Mouse (Mus musculus): ENCODE data around the gene Sgpl1. TPM values are rescaled to one million over a fixed set of nuclear protein-coding genes. Genes with fewer than 3 reads are reported as not detected.

Sgpl1 gene
- polyA plus RNA-seq, 1 experiment from 2014 or later: 110 TPM

DNA sequence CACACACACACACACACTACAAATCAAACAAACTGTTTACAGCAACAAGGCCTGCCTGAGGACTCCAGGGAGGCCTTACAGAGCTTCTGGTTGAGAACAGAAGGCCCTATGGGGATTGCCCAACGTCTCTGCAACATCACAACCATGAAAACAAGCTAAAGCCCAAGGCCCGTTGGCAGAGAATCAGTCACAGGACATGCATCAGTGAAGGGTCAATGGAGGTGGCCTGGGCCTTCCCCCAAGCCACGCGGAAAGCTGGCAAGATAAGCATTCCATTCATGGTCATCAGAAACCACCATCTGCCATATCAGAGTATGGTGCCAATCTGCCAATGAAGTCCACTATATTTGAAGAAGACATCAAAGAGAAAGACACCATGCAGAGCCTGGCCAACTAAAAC lies 13.2 kb upstream of the Sgpl1 start:
- Histone ChIP-seq H3K4me3 (ENCODE audit: low read length) (no peak overlapping the region), H3K27ac (ENCODE audit: low read length) (no peak overlapping the region), H3K9ac (ENCODE audit: low read depth, low read length) (no peak overlapping the region), H3K36me3 (ENCODE audit: control insufficient read depth, insufficient read depth, low read length) (no peaks in the 10 kb centered on the region), H3K4me1 (ENCODE audit: control insufficient read depth, insufficient read depth, low read length) (no peaks in the 10 kb centered on the region), H3K9me3 (ENCODE audit: control insufficient read depth, low read length) (no peaks in the 10 kb centered on the region), H3K27me3 (replicated peaks; ENCODE audit: control insufficient read depth, insufficient read depth, low read length) (no peaks in the 10 kb centered on the region), H3K4me2 (ENCODE audit: low read depth, low read length) (no peak overlapping the region)
- ATAC-seq: no peak
- 85% methylated on average over 4 of the region's 4 CpGs for WGBS

DNA sequence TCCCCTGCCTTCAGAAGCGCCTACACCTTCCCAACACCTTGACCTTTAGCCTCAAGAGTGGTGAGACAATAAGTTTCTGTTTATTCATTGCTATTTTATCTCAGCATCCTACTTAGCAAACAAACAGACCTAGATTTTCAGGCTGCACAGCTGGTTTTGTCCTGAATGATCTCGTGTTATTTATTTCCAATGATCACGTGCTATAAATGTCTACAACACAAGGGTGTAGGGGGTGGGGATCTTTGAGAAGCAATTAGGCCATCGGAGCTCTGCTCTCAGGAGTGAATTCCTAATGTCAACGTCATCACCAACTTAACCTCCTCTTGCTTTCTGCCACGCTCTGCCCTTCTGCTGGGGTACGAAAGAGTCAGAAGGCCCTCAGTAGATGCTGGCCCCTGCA lies 12.6 kb upstream of the Sgpl1 start:
- ATAC-seq: no peak
- Histone ChIP-seq H3K9me3 (ENCODE audit: control insufficient read depth, low read length) (no peaks in the 10 kb centered on the region), H3K27me3 (replicated peaks; ENCODE audit: control insufficient read depth, insufficient read depth, low read length) (no peaks in the 10 kb centered on the region), H3K4me2 (ENCODE audit: low read depth, low read length) (no peak overlapping the region), H3K9ac (ENCODE audit: low read depth, low read length) (no peak overlapping the region), H3K4me3 (ENCODE audit: low read length) (no peak overlapping the region), H3K36me3 (ENCODE audit: control insufficient read depth, insufficient read depth, low read length) (no peaks in the 10 kb centered on the region), H3K4me1 (ENCODE audit: control insufficient read depth, insufficient read depth, low read length) (no peaks in the 10 kb centered on the region), H3K27ac (ENCODE audit: low read length) (no peak overlapping the region)
- WGBS: 60% methylated on average over 7 of the region's 7 CpGs

DNA sequence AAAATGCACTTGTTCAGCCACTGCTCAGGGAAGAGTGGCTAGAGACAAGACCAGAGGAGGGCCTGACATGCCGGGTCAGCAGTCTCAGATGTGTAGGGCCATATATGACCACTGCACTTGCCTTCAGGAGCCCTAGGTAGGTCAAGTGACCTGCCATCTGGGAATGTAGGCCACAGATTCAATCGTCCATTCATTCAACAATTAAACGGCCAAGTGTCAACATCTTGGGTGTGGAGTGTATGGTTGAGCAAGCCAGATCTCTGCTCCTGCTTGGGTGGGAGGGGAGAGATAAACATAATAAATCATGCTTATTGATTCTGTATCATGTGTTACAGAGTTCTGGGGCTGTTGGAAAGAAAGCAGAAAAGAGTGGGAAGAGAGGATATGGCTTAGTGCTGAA lies 11.1 kb upstream of the Sgpl1 start:
- H3K36me3 ChIP-seq (ENCODE audit: control insufficient read depth, insufficient read depth, low read length): no peaks in the 10 kb centered on the region
- H3K27ac ChIP-seq (ENCODE audit: low read length): no peak overlapping the region
- no peak overlapping the region for H3K4me2 ChIP-seq (ENCODE audit: low read depth, low read length)
- no peaks in the 10 kb centered on the region for H3K9me3 ChIP-seq (ENCODE audit: control insufficient read depth, low read length)
- no peaks in the 10 kb centered on the region for H3K27me3 ChIP-seq (replicated peaks; ENCODE audit: control insufficient read depth, insufficient read depth, low read length)
- ATAC-seq: no peak
- H3K9ac ChIP-seq (ENCODE audit: low read depth, low read length): no peak overlapping the region
- 56% methylated on average over 3 of the region's 3 CpGs for WGBS
- no peak overlapping the region for H3K4me3 ChIP-seq (ENCODE audit: low read length)
- no peaks in the 10 kb centered on the region for H3K4me1 ChIP-seq (ENCODE audit: control insufficient read depth, insufficient read depth, low read length)

DNA sequence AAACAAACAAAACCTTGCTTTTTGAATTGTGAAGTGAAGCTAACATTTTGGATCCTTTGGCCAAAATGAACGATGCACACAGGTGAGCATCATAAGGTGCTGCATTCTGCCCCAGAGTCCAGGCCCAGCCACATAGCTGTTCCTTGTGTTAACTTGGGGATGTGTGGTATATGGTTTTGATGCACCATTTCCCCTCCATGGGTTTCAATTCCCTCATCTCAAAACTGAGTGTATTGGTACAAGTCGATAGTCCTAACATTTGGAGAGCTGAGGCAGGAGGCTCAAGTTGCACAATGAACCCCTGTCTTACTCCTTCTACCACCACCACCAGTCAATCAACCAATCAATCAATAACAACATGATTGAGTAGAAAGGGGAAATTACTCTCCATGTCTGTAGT lies 8.9 kb upstream of the Sgpl1 start:
- Histone ChIP-seq H3K9ac (ENCODE audit: low read depth, low read length) (no peak overlapping the region), H3K9me3 (ENCODE audit: control insufficient read depth, low read length) (no peaks in the 10 kb centered on the region), H3K4me2 (ENCODE audit: low read depth, low read length) (no peak overlapping the region), H3K4me1 (ENCODE audit: control insufficient read depth, insufficient read depth, low read length) (no peaks in the 10 kb centered on the region), H3K4me3 (ENCODE audit: low read length) (no peak overlapping the region), H3K27ac (ENCODE audit: low read length) (no peak overlapping the region), H3K36me3 (ENCODE audit: control insufficient read depth, insufficient read depth, low read length) (no peaks in the 10 kb centered on the region), H3K27me3 (replicated peaks; ENCODE audit: control insufficient read depth, insufficient read depth, low read length) (no peaks in the 10 kb centered on the region)
- no peak for ATAC-seq
- 87% methylated on average over 2 of the region's 2 CpGs for WGBS

DNA sequence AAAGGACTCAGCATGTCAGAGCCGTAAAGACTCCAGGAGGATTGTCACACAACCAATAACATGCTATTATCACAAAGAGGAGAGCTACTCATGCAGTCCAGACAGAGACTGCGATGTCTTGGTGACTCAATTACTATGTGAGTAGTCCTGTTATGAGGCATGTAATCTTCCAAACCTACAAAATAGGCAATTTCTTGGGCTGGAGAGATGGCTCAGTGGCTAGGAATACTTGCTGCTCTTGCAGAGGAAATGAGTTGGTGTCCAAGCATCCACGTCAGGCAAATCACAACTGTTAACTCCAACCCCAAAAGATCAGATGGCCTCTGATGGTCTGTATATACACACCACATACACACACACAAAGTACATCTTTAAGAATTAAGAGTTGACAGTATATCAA lies 8.1 kb upstream of the Sgpl1 start:
- no peaks in the 10 kb centered on the region for H3K36me3 ChIP-seq (ENCODE audit: control insufficient read depth, insufficient read depth, low read length)
- no peaks in the 10 kb centered on the region for H3K9me3 ChIP-seq (ENCODE audit: control insufficient read depth, low read length)
- no peak overlapping the region for H3K4me2 ChIP-seq (ENCODE audit: low read depth, low read length)
- no peaks in the 10 kb centered on the region for H3K27me3 ChIP-seq (replicated peaks; ENCODE audit: control insufficient read depth, insufficient read depth, low read length)
- ATAC-seq: no peak
- 73% methylated on average over 3 of the region's 3 CpGs for WGBS
- no peak overlapping the region for H3K4me3 ChIP-seq (ENCODE audit: low read length)
- no peak overlapping the region for H3K27ac ChIP-seq (ENCODE audit: low read length)
- no peaks in the 10 kb centered on the region for H3K4me1 ChIP-seq (ENCODE audit: control insufficient read depth, insufficient read depth, low read length)
- H3K9ac ChIP-seq (ENCODE audit: low read depth, low read length): no peak overlapping the region

DNA sequence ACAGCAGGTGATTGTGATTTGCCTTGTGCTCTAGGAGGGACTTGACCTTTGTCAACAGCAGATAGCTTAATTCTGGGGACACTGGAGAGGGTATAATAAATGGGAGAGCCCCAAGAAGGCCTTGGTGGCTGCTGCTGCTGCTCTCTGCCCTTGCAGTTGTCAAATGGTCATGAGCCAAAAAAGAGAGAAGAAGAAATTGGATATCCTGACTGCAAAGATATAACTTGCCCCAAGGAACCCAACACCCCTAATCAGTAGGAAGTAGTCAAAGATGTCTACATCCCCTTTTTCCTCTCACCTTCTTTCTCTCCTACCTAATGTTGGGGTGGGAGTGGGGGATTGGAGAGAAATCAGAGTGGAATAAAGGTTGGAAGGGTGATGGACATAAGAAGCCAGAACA lies 4.6 kb upstream of the Sgpl1 start:
- H3K4me1 ChIP-seq (ENCODE audit: control insufficient read depth, insufficient read depth, low read length): no peaks in the 10 kb centered on the region; the same call in 1 of the 2 replicates
- no peaks in the 10 kb centered on the region for H3K9me3 ChIP-seq (ENCODE audit: control insufficient read depth, low read length)
- H3K4me3 ChIP-seq (ENCODE audit: low read length): no peak overlapping the region
- ATAC-seq: no peak
- H3K4me2 ChIP-seq (ENCODE audit: low read depth, low read length): no peak overlapping the region
- no peaks in the 10 kb centered on the region for H3K36me3 ChIP-seq (ENCODE audit: control insufficient read depth, insufficient read depth, low read length)
- H3K27ac ChIP-seq (ENCODE audit: low read length): no peak overlapping the region
- H3K27me3 ChIP-seq (replicated peaks; ENCODE audit: control insufficient read depth, insufficient read depth, low read length): no peaks in the 10 kb centered on the region
- H3K9ac ChIP-seq (ENCODE audit: low read depth, low read length): no peak overlapping the region

DNA sequence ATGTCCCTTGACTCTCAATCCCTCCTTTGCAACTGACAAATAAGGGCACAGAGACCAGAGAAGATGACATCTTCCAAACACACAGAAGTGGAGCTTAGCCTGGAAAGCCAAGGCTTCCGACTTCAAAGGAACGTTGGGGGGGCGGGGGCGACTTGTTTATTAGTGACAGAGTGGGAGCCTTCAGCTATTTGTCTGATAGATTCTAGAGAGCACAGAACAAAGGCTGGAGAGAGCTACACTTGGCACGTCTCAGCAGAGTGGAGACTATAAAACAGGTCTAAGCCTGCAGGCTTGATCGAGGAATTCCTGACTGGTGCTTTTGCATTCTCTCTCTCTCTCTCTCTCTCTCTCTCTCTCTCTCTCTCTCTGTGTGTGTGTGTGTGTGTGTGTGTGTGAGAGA lies 3.1 kb upstream of the Sgpl1 start:
- no peak for ATAC-seq
- Histone ChIP-seq H3K36me3 (ENCODE audit: control insufficient read depth, insufficient read depth, low read length) (no peaks in the 10 kb centered on the region), H3K4me3 (ENCODE audit: low read length) (no peak overlapping the region), H3K27me3 (replicated peaks; ENCODE audit: control insufficient read depth, insufficient read depth, low read length) (no peaks in the 10 kb centered on the region), H3K27ac (ENCODE audit: low read length) (no peak overlapping the region), H3K4me2 (ENCODE audit: low read depth, low read length) (no peak overlapping the region), H3K9ac (ENCODE audit: low read depth, low read length) (no peak overlapping the region), H3K4me1 (ENCODE audit: control insufficient read depth, insufficient read depth, low read length) (peaks cover under 1% of the 10 kb centered on the region), H3K9me3 (ENCODE audit: control insufficient read depth, low read length) (no peaks in the 10 kb centered on the region)
- 17% methylated on average over 6 of the region's 6 CpGs for WGBS

DNA sequence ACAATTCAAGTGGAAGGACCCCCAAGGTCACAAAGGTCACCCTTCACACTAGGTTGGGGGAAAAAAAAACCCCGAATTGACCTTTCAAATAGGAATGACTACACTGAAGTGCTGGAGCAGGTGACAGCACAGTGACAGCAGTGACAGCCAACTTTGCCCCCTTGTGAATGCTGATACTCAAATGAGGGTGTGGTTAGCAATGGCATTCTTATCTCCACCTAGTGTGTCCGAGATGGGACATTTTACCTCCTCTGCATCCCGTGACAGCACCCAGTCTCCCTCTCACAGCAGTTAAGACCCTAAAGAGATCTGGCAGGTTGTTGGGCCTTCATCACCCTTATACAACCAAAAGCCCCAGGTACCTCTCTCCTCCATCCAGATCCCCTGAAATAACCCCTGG lies 2.0 kb upstream of the Sgpl1 start:
- H3K4me1 ChIP-seq (ENCODE audit: control insufficient read depth, insufficient read depth, low read length): peaks cover 4% of the 10 kb centered on the region
- no peaks in the 10 kb centered on the region for H3K9me3 ChIP-seq (ENCODE audit: control insufficient read depth, low read length)
- H3K9ac ChIP-seq (ENCODE audit: low read depth, low read length): no peak overlapping the region
- H3K27me3 ChIP-seq (replicated peaks; ENCODE audit: control insufficient read depth, insufficient read depth, low read length): no peaks in the 10 kb centered on the region
- H3K36me3 ChIP-seq (ENCODE audit: control insufficient read depth, insufficient read depth, low read length): no peaks in the 10 kb centered on the region
- 70% methylated on average over 3 of the region's 3 CpGs for WGBS
- no peak overlapping the region for H3K4me3 ChIP-seq (ENCODE audit: low read length)
- no peak overlapping the region for H3K27ac ChIP-seq (ENCODE audit: low read length)
- no peak overlapping the region for H3K4me2 ChIP-seq (ENCODE audit: low read depth, low read length)
- ATAC-seq: no peak

DNA sequence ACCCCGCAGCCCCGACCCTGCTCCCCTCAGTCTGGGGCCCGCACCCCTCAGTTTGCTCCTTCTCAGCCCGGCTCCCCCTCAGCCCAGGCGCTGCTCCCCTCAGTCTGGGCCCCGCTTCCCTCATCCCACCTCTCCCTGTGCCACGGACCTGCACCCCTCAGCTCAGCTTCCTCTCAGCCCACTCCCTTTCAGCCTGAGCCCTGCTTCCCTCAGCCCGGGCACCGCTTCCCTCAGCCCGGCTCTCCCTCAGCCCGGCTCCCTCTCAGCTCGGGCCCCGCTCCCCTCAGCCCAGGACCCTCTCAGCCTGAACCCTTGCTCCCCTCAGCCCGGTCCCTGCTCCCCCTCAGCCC lies 721 bp downstream of the Sgpl1 start:
- Histone ChIP-seq H3K4me1 (ENCODE audit: control insufficient read depth, insufficient read depth, low read length) (peaks cover 6% of the 10 kb centered on the region), H3K36me3 (ENCODE audit: control insufficient read depth, insufficient read depth, low read length) (no peaks in the 10 kb centered on the region), H3K27me3 (replicated peaks; ENCODE audit: control insufficient read depth, insufficient read depth, low read length) (no peaks in the 10 kb centered on the region), H3K4me3 (ENCODE audit: low read length) (peak overlapping the region; percentile 66), H3K4me2 (ENCODE audit: low read depth, low read length) (peak overlapping the region; percentile 89), H3K9me3 (ENCODE audit: control insufficient read depth, low read length) (no peaks in the 10 kb centered on the region), H3K9ac (ENCODE audit: low read depth, low read length) (peak overlapping the region; percentile 91), H3K27ac (ENCODE audit: low read length) (peak overlapping the region; percentile 84)
- WGBS: under 1% methylated on average over 14 of the region's 14 CpGs
- ATAC-seq: no peak; the same call in 1 of the 2 replicates

DNA sequence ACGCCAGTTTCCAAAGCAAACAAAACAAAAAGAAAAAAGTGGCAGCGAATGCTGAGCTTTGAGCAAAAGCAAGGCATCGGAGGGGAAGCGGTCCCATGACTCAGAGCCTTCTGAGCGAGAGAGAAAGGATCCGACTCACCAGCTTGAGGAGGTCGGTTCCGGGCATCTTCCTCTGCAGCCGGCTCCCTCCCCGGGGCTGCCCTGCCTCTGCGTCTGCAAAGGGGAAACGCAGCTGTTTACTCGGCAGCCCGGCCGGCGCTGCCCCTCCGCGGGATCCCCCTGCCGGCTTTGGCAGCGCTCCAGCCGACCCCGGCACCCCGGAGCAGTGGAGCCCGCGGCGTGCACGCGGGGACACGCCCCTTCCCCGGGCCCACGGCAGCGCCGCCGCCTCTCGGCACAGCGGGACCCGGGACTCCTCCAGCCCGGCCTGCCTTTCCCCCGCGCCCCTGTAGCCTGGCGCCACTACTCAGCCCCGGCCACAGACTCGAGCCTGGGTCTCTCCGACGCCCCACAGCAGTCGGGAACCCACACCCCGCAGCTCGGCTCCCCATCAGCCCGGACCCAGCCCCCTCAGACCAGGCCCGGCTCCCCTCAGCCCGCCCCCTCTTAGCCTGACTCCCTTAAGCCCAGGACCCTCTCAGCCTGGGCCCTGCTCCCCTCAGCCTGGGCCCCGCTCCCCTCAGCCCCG lies 1.2 kb downstream of the Sgpl1 start:
- Histone ChIP-seq H3K4me2 (ENCODE audit: low read depth, low read length) (peak overlapping the region; percentile 89), H3K9ac (ENCODE audit: low read depth, low read length) (peak overlapping the region; percentile 91), H3K4me1 (ENCODE audit: control insufficient read depth, insufficient read depth, low read length) (peaks cover 6% of the 10 kb centered on the region), H3K4me3 (ENCODE audit: low read length) (peak overlapping the region; percentile 66), H3K36me3 (ENCODE audit: control insufficient read depth, insufficient read depth, low read length) (no peaks in the 10 kb centered on the region), H3K27ac (ENCODE audit: low read length) (peak overlapping the region; percentile 84), H3K9me3 (ENCODE audit: control insufficient read depth, low read length) (no peaks in the 10 kb centered on the region), H3K27me3 (replicated peaks; ENCODE audit: control insufficient read depth, insufficient read depth, low read length) (no peaks in the 10 kb centered on the region)
- under 1% methylated on average over 53 of the region's 53 CpGs for WGBS
- peak; percentile 29 for ATAC-seq
